Mouse (Mus musculus) kidney, postnatal 0 days (tissue): ENCODE measurements around the gene Pigw. TPM values are rescaled to one million over a fixed set of nuclear protein-coding genes. Genes with fewer than 3 reads are reported as not detected.
A peak's percentile ranks its signal among the peaks of the same experiment; 100 is the strongest.
"Not testable (repeated sequence)": the region's sequence is repeated elsewhere in the genome, so short reads cannot be mapped to it uniquely, and the experiment has no call there.

ENCODE experiments used
- ATAC-seq: fragments of 200-750 bp; cut with Nextera tagmentation; replicated peaks from 2 replicates; pipeline ENCODE4 v1.8.0; 2017; ENCODE audit warnings: low read depth, moderate number of reproducible peaks, moderate TSS enrichment, moderate library complexity; ENCODE audit not compliant: low FRiP score
- DNase-seq: peaks from one replicate; pipeline ENCODE4 v3.0.0-alpha.2; 2016; ENCODE audit warnings: low spot score
- H3K27ac ChIP-seq: fragments of 300-500 bp; sonication (generic); 2 replicates; pipeline ENCODE4 v1.5.1; 2014; ENCODE audit warnings: mild to moderate bottlenecking
- H3K27me3 ChIP-seq: fragments of 300-500 bp; sonication (generic); 2 replicates; pipeline ENCODE4 v1.6.1; 2014; ENCODE audit warnings: low read length, mixed read lengths; ENCODE audit not compliant: insufficient read depth
- H3K36me3 ChIP-seq: fragments of 300-500 bp; sonication (generic); 2 replicates; pipeline ENCODE4 v1.6.1; 2014; ENCODE audit warnings: low read length, mixed read lengths; ENCODE audit not compliant: insufficient read depth
- H3K4me1 ChIP-seq: fragments of 300-500 bp; sonication (generic); replicated peaks from 2 replicates; pipeline ENCODE4 v1.6.1; 2014; ENCODE audit warnings: antibody characterized with exemption, low read length, mixed read lengths; ENCODE audit not compliant: insufficient read depth
- H3K4me2 ChIP-seq: fragments of 300-500 bp; sonication (generic); 2 replicates; pipeline ENCODE4 v1.6.1; 2014; ENCODE audit warnings: mild to moderate bottlenecking, low read length, moderate library complexity, mixed read lengths
- H3K4me3 ChIP-seq: fragments of 300-500 bp; sonication (generic); replicated peaks from 2 replicates; pipeline ENCODE4 v1.5.1; 2014; ENCODE audit warnings: low read depth, low read length
- H3K9ac ChIP-seq: fragments of 300-500 bp; sonication (generic); 2 replicates; pipeline ENCODE4 v1.6.1; 2014; ENCODE audit warnings: low read depth, low read length
- H3K9me3 ChIP-seq: fragments of 300-500 bp; sonication (generic); replicated peaks from 2 replicates; pipeline ENCODE4 v1.6.1; 2016; ENCODE audit warnings: low read length, inconsistent platforms, mixed read lengths
- CTCF ChIP-seq: IDR thresholded peaks from 2 replicates; pipeline ENCODE4 v1.5.1; 2016; ENCODE audit warnings: antibody characterized with exemption, low read depth, mild to moderate bottlenecking, moderate library complexity
- WGBS: fragments of 180-500 bp; shearing (Covaris S2); extraction: QIAGEN DNeasy Blood & Tissue Kit; methylation state at CpG from one replicate; pipeline ENCODE4 v1.1.7; 2014; 5-methylcytosine and 5-hydroxymethylcytosine counted together
- microRNA-seq: library from miRNA; unstranded; fragments of <30 nt; microRNA quantifications from one replicate; pipeline ENCODE4, GENCODE M21; 2016
- polyA plus RNA-seq: library from polyadenylated mRNA; unstranded; fragments of >200 nt; fragmentation: Nextera tagmentation; extraction: Ambion mirVana; gene quantifications from 2 replicates; pipeline ENCODE4 v1.2.1, GENCODE M21; 2015

Gene Pigw
- polyA plus RNA-seq, 1 experiment from 2014 or later, result 2.7 TPM

DNA sequence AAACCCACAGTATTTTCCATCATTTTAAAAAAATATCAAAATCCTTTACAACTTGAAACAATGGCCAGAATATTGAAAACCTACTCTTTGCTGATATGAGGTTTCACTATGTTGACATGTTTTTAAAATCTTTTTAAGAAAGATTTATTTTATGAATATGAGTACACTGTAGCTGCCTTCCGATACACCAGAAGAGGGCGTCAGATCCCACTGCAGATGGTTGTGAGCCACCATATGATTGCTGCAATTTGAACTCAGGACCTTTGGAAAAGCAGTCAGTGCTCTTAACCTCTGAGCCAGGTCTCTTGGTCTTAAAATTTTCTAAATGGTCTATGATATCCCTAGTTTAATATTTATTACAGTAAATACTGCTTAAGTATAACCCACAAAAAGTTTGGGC, 40.8 kb downstream of the Pigw start:
- Histone ChIP-seq H3K4me1 (no peaks in the 10 kb centered on the region), H3K9ac (no peak overlapping the region), H3K36me3 (peaks cover 42% of the 10 kb centered on the region), H3K9me3 (no peaks in the 10 kb centered on the region), H3K4me3 (no peak overlapping the region), H3K27ac (no peak overlapping the region), H3K27me3 (no peaks in the 10 kb centered on the region), H3K4me2 (no peak overlapping the region)
- TF ChIP-seq CTCF, result 0 out of 2 replicates have a peak, but pooled peaks have one; percentile 13
- DNase-seq (no peak), ATAC-seq (no peak)
- WGBS, result 93% methylated on average over 2 of the region's 2 CpGs

GRCm38 (mm10) chr11:84829495-84829894, 50.6 kb downstream of the Pigw start:
- not testable (repeated sequence) for H3K4me1 ChIP-seq, H3K9me3 ChIP-seq, DNase-seq, ATAC-seq, H3K27me3 ChIP-seq
- H3K36me3 ChIP-seq, result peaks cover 14% of the 10 kb centered on the region; the same call in 1 of the 2 replicates
- H3K27ac ChIP-seq, result peak overlapping the region; percentile 27
- peak overlapping the region; percentile 81; the same call in 1 of the 2 replicates for H3K9ac ChIP-seq
- 77% methylated on average over 11 of the region's 11 CpGs for WGBS
- peak overlapping the region; percentile 97 for H3K4me2 ChIP-seq
- H3K4me3 ChIP-seq, result peak overlapping the region; percentile 62

DNA sequence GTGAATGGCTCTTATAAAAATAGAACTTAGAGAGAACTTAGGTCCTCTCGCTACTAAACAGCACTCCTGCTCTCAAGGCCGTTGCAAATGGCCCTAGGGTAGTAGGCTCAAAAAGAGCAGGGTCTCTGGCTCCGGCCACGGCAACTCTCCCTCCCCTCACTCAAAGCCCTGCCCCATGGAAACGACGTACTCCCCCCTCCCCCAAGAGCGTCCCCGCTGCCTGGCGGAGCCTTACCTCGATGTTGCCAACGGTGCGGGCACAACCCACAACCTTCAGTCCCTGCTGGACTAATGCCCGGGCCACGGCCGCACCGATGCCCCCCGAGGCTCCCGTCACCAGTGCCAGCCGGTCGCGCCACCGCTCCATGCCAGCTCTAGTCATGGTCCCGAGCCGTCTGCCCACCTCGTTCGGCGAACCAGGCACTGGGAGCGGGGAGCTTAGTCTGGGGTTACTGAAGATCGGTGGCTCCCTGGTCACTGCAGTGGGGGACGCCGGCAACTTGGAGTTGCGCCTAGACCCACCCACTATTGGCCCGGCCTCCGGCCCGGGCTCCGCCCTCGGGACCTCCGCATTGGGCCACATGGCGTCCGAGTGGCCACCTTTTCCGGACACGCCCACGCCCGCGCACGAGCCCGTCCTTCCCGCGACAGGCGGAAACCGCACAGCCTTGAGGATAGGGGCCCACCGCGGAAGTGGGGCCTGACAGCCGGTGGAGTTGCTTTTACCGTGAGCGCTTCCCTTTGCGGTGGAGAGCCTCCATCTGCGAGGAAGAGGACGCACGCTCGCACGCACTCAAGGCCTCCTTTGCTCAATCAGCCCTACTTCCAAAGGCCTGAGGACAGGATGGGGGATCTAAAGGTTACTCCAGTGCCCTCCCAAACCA, 51.3 kb downstream of the Pigw start, which contains the start of gene Dhrs11:
Dhrs11 (minus strand) TSS at position 479 of the 884 bp plus-strand sequence.
- TF ChIP-seq CTCF, result no peak
- H3K9me3 ChIP-seq, result no peaks in the 10 kb centered on the region
- peaks cover 7% of the 10 kb centered on the region; the same call in 1 of the 2 replicates for H3K36me3 ChIP-seq
- no peaks in the 10 kb centered on the region; the same call in 1 of the 2 replicates for H3K4me1 ChIP-seq
- DNase-seq (peak; percentile 95), ATAC-seq (peak; percentile 94)
- peak within 1 kb of the TSS; percentile 81 for H3K9ac ChIP-seq
- H3K27me3 ChIP-seq, result no peaks in the 10 kb centered on the region
- H3K4me2 ChIP-seq, result peak within 1 kb of the TSS; percentile 97
- H3K27ac ChIP-seq, result peak within 1 kb of the TSS; percentile 83
- H3K4me3 ChIP-seq, result peak within 1 kb of the TSS; percentile 62
- under 1% methylated on average over 62 of the region's 62 CpGs for WGBS

DNA sequence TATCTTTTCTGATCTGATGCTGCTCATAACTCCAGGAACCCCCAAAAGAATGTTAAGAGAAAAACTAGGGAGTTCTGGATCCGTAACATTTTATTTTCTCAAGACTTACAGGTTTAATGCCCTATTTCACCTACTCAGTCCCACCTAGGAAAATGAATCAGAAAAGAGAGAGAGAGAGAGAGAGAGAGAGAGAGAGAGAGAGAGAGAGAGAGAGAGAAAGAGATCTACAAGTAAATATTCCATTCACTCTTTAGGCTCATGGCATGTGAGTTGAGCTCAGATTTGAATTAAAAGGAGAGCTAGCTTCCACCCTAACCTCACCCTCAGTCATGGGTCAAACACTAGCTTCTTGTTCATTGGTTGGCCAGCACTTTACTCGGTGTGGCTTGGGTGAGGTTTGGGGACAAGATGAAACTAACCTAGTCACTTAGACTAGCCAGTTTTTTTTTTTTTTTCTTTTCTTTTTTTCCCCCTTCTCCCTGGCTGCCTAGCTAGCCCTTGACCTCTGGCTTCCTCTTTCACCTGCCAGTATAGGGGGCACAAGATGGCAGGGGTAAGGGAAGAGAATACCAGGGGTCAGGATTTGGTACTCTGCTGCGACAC, 52.1 kb downstream of the Pigw start:
- no peaks in the 10 kb centered on the region; the same call in 1 of the 2 replicates for H3K4me1 ChIP-seq
- peak overlapping the region; percentile 83; the same call in 1 of the 2 replicates for H3K27ac ChIP-seq
- peak overlapping the region; percentile 81 for H3K9ac ChIP-seq
- ATAC-seq (no peak), DNase-seq (no peak)
- 0 out of 2 replicates have a peak, but pooled peaks cover 2% of the 10 kb centered on the region for H3K36me3 ChIP-seq
- H3K9me3 ChIP-seq, result no peaks in the 10 kb centered on the region
- TF ChIP-seq CTCF, result no peak
- peak overlapping the region; percentile 62 for H3K4me3 ChIP-seq
- peak overlapping the region; percentile 97 for H3K4me2 ChIP-seq
- WGBS, result 56% methylated on average over 3 of the region's 3 CpGs
- H3K27me3 ChIP-seq, result no peaks in the 10 kb centered on the region

DNA sequence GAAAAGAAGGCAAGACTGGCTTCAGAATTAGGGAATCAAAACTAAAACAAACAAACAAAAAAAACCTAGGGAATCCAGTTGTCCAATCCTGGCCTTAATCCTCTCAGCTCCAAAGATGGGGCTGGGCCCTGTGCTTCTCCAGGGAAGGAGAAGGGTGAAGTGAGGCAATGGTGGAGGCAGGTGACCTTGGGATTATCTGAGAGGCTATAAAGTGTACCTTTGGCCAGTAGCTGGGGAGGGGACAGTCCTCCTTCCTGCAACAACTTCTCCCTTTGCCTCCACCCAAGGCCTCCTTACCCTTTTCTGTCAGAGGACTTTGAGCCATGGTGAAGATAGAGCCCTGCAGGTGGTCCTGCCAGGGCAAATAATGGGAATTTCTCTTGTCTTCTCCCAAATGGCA, 52.6 kb downstream of the Pigw start:
- Histone ChIP-seq H3K36me3 (no peaks in the 10 kb centered on the region), H3K27ac (no peak overlapping the region), H3K27me3 (no peaks in the 10 kb centered on the region), H3K9ac (no peak overlapping the region), H3K4me3 (no peak overlapping the region), H3K4me1 (no peaks in the 10 kb centered on the region; the same call in 1 of the 2 replicates), H3K4me2 (peak overlapping the region; percentile 97; the same call in 1 of the 2 replicates), H3K9me3 (no peaks in the 10 kb centered on the region)
- ATAC-seq, result no peak
- no peak for DNase-seq
- TF ChIP-seq CTCF, result no peak

Small RNAs within 50 kb of the gene (microRNA-seq; reads per million reads assigned to microRNA genes)
- not detected for gene Gm23564

Other genes starting within 250 kb of the Pigw start
- 10.8 and 12.8 TPM in 2 replicates for gene Mrm1, start 60.8 kb downstream of the Pigw start, polyA plus RNA-seq
- gene Dhrs11, start 51.3 kb downstream of the Pigw start, polyA plus RNA-seq, result 13.8 and 16.1 TPM in 2 replicates
- 56.4 and 57.5 TPM in 2 replicates for gene Ggnbp2, start 9.5 kb downstream of the Pigw start, polyA plus RNA-seq
- gene Myo19, start 137 bp downstream of the Pigw start, polyA plus RNA-seq, result 12.6 and 13.2 TPM in 2 replicates
- 45.2 and 47.5 TPM in 2 replicates for gene Znhit3, start 36.1 kb upstream of the Pigw start, polyA plus RNA-seq
- 121 and 134 TPM in 2 replicates for gene Car4, start 77.5 kb upstream of the Pigw start, polyA plus RNA-seq